Mouse (Mus musculus): ENCODE data around the gene Tmem30a.

Tmem30a gene

GRCm38 (mm10) chr9:79796461-79797135, 3.3 kb upstream of the Tmem30a start:
- in situ Hi-C loops (cut with MboI, MseI) = no loop called here

- in situ Hi-C loops (cut with MboI, MseI) = no loop called here
These were observed 1.8 kb upstream of the Tmem30a start for GRCm38 (mm10) chr9:79795076-79795475.

- in situ Hi-C loops (cut with MboI, MseI) = no loop called here
These were observed 7.6 kb downstream of the Tmem30a start for GRCm38 (mm10) chr9:79785794-79786085.

GRCm38 (mm10) chr9:79784934-79785793, 8.1 kb downstream of the Tmem30a start:
- in situ Hi-C loops (cut with MboI, MseI) = no loop called here

GRCm38 (mm10) chr9:79784439-79784838, 8.9 kb downstream of the Tmem30a start:
- in situ Hi-C loops (cut with MboI, MseI) = no loop called here

GRCm38 (mm10) chr9:79779354-79779753, 14.0 kb downstream of the Tmem30a start:
- in situ Hi-C loops (cut with MboI, MseI) = no loop called here

GRCm38 (mm10) chr9:79766991-79767545, 26.2 kb downstream of the Tmem30a start:
- in situ Hi-C loops (cut with MboI, MseI) = no loop called here

GRCm38 (mm10) chr9:79765329-79765728, 28.0 kb downstream of the Tmem30a start:
- in situ Hi-C loops (cut with MboI, MseI) = no loop called here

GRCm38 (mm10) chr9:79762519-79762918, 30.8 kb downstream of the Tmem30a start:
- in situ Hi-C loops (cut with MboI, MseI) = no loop called here

GRCm38 (mm10) chr9:79760076-79760475, 33.2 kb downstream of the Tmem30a start:
- in situ Hi-C loops (cut with MboI, MseI) = no loop called here

GRCm38 (mm10) chr9:79759385-79760005, 33.8 kb downstream of the Tmem30a start, which contains the start of gene Cox7a2:
Cox7a2 (minus strand) TSS chr9:79759878.
- in situ Hi-C loops (cut with MboI, MseI) = no loop called here

- in situ Hi-C loops (cut with MboI, MseI) = no loop called here
These were observed 38.0 kb downstream of the Tmem30a start for GRCm38 (mm10) chr9:79755311-79755710.

- in situ Hi-C loops (cut with MboI, MseI) = no loop called here
These were observed 41.5 kb downstream of the Tmem30a start for GRCm38 (mm10) chr9:79751846-79752245.

GRCm38 (mm10) chr9:79750709-79751108, 42.6 kb downstream of the Tmem30a start:
- in situ Hi-C loops (cut with MboI, MseI) = no loop called here

- in situ Hi-C loops (cut with MboI, MseI) = no loop called here
These were observed 48.3 kb downstream of the Tmem30a start for GRCm38 (mm10) chr9:79745036-79745435.

- in situ Hi-C loops (cut with MboI, MseI) = no loop called here
These were observed 57.7 kb downstream of the Tmem30a start for GRCm38 (mm10) chr9:79735608-79736007.

GRCm38 (mm10) chr9:79730301-79730700, 63.0 kb downstream of the Tmem30a start:
- in situ Hi-C loops (cut with MboI, MseI) = no loop called here

GRCm38 (mm10) chr9:79723090-79723489, 70.2 kb downstream of the Tmem30a start:
- in situ Hi-C loops (cut with MboI, MseI) = loop anchor here (5.0 kb wide), 2 partner anchors 676 to 941 kb away; no protein-coding TSS in a partner anchor

- in situ Hi-C loops (cut with MboI, MseI) = loop anchor here (5.0 kb wide), 2 partner anchors 674 to 939 kb away; no protein-coding TSS in a partner anchor
These were observed 72.3 kb downstream of the Tmem30a start for GRCm38 (mm10) chr9:79721056-79721455.

GRCm38 (mm10) chr9:79720143-79720542, 73.2 kb downstream of the Tmem30a start:
- in situ Hi-C loops (cut with MboI, MseI) = loop anchor here (5.0 kb wide), 2 partner anchors 673 to 938 kb away; no protein-coding TSS in a partner anchor

GRCm38 (mm10) chr9:79719451-79719850, 73.9 kb downstream of the Tmem30a start:
- in situ Hi-C loops (cut with MboI, MseI) = no loop called here

Measured in regulatory T cell (primary cell).